Mouse (Mus musculus) liver, adult 2 months (tissue): ENCODE measurements at regions not wholly inside any gene's neighbourhood (a gene's known extent, or its start where the extent isn't known, plus 50 kb on each side); places are given as distances from the start of the nearest gene placed in this dataset.

ENCODE experiments used
- CTCF ChIP-seq: fragments of 200-500 bp; IDR thresholded peaks from 2 replicates; pipeline ENCODE4 v1.5.1; 2011; ENCODE audit warnings: low read depth, low read length, control low read depth
- POLR2A ChIP-seq: fragments of 200-500 bp; IDR thresholded peaks from 2 replicates; pipeline ENCODE4 v1.6.1; 2011; ENCODE audit warnings: low read length, control low read depth; ENCODE audit not compliant: insufficient read depth; ENCODE audit errors: extremely low read depth

- TF ChIP-seq CTCF (no peak), POLR2A (no peak)
These were observed 144.8 kb downstream of the Csl start for GRCm38 (mm10) chr10:99614392-99615249.
